Mouse (Mus musculus): ENCODE measurements around the gene Mgmt. TPM values are rescaled to one million over a fixed set of nuclear protein-coding genes. Genes with fewer than 3 reads are reported as not detected.

Gene Mgmt
- total RNA-seq, 2 experiments from 2014 or later = 2.9 to 4.4 TPM

DNA sequence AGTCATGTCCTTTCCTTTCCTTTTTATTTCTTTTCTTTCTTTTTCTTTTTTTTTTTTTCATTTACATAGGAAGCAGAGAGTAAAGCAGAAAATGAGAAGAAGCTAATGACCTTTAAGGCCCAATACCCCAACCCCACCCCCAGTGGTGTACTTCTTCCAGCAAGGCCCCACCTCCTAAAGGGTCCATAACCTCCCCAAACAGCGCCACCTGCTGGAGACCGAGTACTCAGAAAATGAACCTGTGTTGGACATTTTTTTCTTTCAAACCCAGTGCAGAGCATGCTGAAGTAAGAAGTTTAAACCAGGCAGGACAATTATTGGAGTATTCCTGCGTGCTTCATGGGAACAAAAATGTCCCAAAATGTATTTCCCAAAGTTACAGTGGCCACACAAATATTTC lies 166.1 kb downstream of the Mgmt start:
- DNase-seq = peak; percentile 23 to 36

DNA sequence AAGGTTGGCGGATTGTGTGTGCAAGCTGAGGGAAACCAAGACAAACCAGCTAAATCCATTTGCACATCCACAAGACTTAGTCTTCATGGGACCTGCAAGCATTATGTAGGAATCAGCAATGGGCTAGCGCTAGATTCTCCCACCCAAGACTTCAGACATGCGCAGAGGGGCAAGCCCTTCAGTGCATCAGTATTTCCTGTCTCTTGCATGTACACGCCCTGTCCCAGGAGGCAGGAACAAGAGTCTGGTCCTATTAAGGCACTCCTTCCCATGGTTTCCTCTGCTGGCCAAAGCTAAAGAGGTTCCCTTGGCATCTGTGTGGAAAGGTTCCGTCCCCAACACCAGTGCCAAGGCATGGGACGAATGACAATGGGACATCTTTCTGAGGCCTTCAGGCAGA lies 166.7 kb downstream of the Mgmt start:
- no peak for DNase-seq

- DNase-seq = no peak
These were observed 169.8 kb downstream of the Mgmt start for GRCm38 (mm10) chr7:137064255-137064654.

- DNase-seq = no peak
These were observed 171.0 kb downstream of the Mgmt start for GRCm38 (mm10) chr7:137065408-137065807.

- peak; percentile 29 to 32 for DNase-seq
These were observed 171.8 kb downstream of the Mgmt start for GRCm38 (mm10) chr7:137066211-137066610.

- DNase-seq = no peak
These were observed 172.6 kb downstream of the Mgmt start for GRCm38 (mm10) chr7:137066997-137067396.

DNA sequence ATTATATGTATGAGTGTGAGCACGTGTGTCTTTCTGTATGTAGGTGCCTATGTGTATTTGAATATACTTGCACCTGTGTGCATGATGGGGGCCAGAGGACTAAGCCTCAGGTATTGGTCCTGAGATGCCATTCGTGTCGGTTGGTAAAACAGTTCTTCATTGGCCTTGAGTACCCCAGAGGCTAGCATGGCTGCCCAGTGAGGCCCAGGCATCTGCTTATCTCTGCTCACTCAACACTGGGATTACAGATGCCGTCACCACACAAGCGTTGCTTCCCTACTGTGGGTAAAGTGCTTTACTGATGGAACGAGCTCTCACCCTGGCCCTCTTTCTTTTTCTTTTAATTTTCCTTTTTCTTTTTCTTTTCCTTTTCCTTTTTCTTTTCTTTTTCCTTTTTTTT lies 173.3 kb downstream of the Mgmt start:
- no peak for DNase-seq

DNA sequence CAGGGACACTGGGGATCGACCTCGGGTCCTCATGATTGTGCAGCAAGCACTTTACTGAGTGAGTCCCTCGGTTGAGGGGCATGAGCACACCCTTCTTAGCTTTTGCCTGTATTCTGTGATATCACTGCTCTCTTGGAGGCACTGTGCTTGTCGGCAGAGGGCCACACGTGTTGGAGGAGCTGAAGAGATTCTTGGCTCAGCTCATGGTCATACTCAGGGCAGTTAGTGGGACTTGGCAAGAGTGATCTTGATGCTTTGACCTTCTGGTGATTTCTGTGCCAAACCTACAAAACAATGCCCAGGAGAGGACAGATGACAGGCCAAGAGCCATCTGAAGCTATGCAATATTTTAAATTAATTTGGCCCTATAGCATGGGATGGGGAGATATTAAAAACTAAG lies 174.4 kb downstream of the Mgmt start:
- peak; percentile 54 to 56 for DNase-seq

GRCm38 (mm10) chr7:137069768-137070167 lies 175.4 kb downstream of the Mgmt start:
- peak; percentile 27 to 32 for DNase-seq

GRCm38 (mm10) chr7:137071346-137071745 lies 176.9 kb downstream of the Mgmt start:
- no peak for DNase-seq

GRCm38 (mm10) chr7:137073878-137074277 lies 179.5 kb downstream of the Mgmt start:
- DNase-seq = no peak

DNA sequence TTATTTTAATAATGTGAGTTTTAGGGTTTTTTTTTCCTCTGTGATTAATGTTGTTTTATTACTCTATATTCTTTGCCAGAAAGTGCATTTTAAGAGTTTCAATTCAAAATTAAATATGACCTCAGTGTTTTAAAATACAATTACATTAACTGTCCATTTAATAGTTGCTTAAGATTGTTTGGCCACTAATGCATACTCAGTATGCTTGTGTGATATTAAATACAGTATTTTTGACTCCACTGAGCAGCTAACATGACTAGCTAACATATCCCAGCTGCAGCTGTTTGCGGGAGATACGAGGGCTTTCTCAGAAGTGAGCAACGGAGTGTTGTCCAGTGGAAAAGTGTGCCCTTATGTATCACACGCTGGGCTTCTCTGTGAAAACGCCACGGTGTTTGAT lies 179.9 kb downstream of the Mgmt start:
- no peak for DNase-seq

DNA sequence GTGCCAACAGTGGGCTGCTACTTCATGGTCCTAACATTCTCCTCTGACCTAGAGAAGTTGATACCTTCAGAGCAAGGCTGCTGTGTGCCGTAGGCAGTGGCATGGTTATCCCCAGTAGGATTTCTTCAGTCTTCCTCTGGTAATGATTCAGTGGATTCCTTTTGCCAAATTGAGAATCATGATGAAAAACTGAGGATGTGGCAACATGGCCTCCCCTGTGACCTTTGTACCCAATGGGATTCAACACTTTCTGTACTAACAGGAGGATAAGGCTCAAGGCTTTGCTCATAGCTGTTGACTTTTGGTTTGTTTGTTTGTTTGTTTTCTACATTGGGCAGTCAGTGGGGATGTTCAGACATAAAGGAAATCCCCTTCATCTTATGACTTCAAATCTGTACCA lies 180.9 kb downstream of the Mgmt start:
- DNase-seq = peak in 1 of 2 experiments; percentile 22

- no peak for DNase-seq
These were observed 185.8 kb downstream of the Mgmt start for GRCm38 (mm10) chr7:137080171-137080570.

GRCm38 (mm10) chr7:137082171-137082570 lies 187.8 kb downstream of the Mgmt start:
- no peak for DNase-seq

DNA sequence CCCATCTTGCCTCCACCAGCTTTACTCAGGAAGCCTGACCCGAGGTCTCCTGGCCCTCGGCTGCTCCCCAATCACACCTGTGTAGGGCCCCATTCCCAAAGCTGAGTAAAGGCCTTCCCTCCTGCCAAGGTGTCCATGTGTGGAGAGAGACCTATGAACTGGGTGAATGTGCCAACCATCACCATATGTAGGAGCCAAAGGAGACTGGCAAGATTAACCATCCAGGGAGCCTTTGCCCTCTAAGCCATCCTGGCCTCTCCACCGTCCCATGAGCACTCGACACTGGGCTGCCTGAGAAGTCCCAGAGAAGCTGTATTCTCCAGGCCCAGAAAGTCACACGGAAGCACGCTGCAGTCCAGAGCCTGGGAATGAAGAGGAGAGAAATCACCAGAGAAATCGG lies 190.2 kb downstream of the Mgmt start:
- no peak for DNase-seq

DNA sequence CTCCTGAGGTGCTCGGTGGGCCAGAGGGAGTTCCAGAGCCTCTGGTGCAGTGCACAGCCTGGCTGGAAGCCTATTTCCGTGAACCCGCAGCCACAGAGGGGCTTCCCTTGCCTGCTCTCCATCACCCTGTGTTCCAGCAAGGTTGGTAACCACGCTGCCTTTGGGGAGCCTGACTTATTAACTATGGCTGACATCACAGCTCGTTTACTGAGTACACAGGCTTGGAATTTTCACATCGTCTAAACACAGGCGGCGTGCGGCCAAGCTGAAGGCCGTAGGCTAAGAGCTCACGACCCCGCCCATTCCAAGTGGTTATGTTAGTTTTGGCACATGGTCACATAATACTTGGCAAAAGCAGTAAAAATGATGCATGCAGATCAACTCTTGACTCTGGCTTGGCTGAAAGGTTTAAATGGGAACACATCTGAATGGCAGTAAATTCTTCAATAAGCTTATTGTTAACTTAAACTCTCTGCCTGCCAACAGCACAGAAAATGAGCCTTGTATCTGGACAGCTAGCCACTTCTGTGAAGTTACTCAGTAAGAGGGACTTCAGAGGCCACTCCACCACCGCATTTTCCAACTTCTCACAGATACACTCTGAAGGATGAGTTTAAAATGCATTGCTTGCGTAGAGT lies 191.7 kb downstream of the Mgmt start:
- DNase-seq = peak; percentile 82 to 83

GRCm38 (mm10) chr7:137087136-137087535 lies 192.7 kb downstream of the Mgmt start:
- DNase-seq = no peak

GRCm38 (mm10) chr7:137088141-137088540 lies 193.7 kb downstream of the Mgmt start:
- no peak for DNase-seq

DNA sequence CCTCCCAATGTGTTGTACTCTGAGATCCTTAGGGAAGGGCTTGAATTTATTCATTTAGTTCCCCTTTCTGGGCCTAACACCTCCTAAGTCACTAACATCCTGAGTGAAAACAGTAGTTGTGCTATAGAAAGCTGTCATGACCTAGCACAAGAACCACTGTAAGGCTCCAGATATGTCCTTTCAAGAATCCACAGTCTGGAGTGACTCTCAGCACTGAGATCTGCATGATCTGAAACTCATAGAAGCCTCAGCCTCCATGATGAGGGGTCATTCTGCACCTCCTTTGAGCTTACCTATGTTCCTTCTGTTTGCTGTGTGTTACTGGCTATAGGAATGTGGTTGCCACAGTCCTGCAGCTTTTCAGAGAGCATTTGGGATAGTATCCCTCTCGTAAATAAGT lies 200.1 kb downstream of the Mgmt start:
- DNase-seq = no peak

DNA sequence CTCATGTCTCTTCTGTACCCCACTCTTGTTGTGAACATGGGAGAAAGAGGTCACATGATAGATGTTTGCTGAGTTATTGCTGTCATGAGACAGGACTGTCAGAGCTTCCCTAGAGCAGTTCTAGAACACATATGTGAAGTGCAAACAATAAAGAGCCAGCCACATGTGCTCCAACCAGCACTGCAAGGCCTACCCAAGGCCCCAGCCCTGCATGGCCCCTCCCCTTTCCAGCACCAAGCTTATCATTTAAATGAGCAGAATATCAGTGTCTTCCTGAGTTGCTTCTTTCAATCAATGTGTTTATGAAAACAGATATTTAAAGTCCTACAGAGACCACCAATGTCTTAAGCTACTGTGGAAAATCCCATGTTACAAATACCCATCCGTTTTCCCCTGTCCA lies 201.3 kb downstream of the Mgmt start:
- DNase-seq = no peak

DNA sequence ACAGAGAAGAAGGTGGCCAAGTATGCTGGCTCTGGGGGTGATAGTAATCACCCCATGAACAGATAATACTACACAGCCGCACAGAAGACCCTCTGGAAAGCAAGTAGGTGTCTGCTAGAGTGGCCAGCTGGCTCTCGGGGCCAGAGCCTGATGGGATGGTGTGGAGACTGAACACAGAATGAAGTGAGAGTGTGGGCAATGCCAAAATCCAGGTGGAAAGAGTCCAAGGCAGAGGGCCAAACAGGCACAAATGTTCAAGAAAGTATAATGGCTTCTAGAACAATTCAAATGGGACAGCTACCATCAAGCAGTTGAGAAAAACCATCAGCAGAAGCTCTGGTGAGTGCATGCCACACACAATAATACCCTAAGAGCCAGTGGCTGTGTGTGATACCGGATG lies 205.4 kb downstream of the Mgmt start:
- no peak for DNase-seq

GRCm38 (mm10) chr7:137102606-137103195 lies 208.3 kb downstream of the Mgmt start:
- DNase-seq = no peak

DNA sequence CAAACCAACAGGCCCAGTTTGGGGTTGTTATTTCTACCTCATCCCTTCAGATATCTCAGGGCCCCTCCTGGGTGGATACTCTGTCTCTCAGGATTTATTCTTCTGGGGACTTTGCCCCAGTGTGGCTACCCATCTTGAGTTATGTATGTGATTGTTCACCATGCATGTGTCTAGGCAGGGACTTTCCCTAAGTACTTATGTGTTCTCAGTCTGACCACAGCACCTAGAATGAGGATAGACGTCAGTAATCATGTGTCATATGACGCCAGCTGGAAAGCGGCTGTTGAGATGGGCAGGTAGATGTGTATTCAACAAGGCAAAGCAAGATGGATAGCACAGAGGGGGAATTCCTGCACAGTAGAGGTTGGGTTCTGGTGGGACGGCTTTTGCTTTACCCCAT lies 217.7 kb downstream of the Mgmt start:
- DNase-seq = no peak
